ENCODE assay signal across 8 mouse cellular contexts in genomic region chr1:37272464-37272863, GRCm38 (mm10). TPM values are rescaled to one million over a fixed set of nuclear protein-coding genes. Genes with fewer than 3 reads are reported as not detected.
A peak's percentile ranks its signal among the peaks of the same experiment; 100 is the strongest.
DNase-seq lines count a peak whose midpoint lies in the region; ATAC-seq and TF ChIP-seq lines count a peak whose summit lies in the region.

No protein-coding gene starts in this region.

- TF ChIP-seq EP300 in MEL (IDR thresholded peaks at IDR 0.05; ENCODE audit: low read depth in 1 of 2, low read length in 2 of 2): no peak
- TF ChIP-seq EP300 in heart, postnatal 0 days (IDR thresholded peaks at IDR 0.05; ENCODE audit: low read depth): no peak

- H3K27ac ChIP-seq in MEL (ENCODE audit: control insufficient read depth, low read depth, low read length): no peak overlapping the region
- H3K27ac ChIP-seq in embryonic facial prominence, embryonic 10.5 days (replicated peaks): no peak overlapping the region
- no peak overlapping the region for H3K27ac ChIP-seq in heart, postnatal 0 days (ENCODE audit: low read depth)
- no peak overlapping the region for H3K27ac ChIP-seq in lung, embryonic 16.5 days (ENCODE audit: low read length)

- no peak; the same call in 1 of the 2 replicates for ATAC-seq in heart, postnatal 0 days (ENCODE audit: insufficient read depth, low read depth)
- peak; percentile 26; the same call in 1 of the 2 replicates for ATAC-seq in lung, embryonic 16.5 days (ENCODE audit: low read depth)
- no peak for ATAC-seq in erythroid progenitor cell, adult 5-6 weeks (replicated peaks; ENCODE audit: low FRiP score, poor library complexity, severe bottlenecking)

- DNase-seq in MEL (ENCODE audit: low read depth, low spot score): peak; percentile 75
- peak; percentile 42 for DNase-seq in adrenal gland, postnatal 25 days
- peak; percentile 63 for DNase-seq in embryonic facial prominence, embryonic 10.5 days (ENCODE audit: low spot score)
- DNase-seq in heart, postnatal 0 days (ENCODE audit: low spot score): peak; percentile 74
- peak; percentile 45 for DNase-seq in large intestine, adult 2 months (ENCODE audit: low read depth, low spot score)
- peak; percentile 68 for DNase-seq in right cerebral cortex, adult 18-20 months

- H3K4me3 ChIP-seq in MEL (ENCODE audit: control insufficient read depth in 1 of 2, insufficient read depth in 1 of 2, low read depth in 2 of 2, low read length in 2 of 2): no peak overlapping the region
- no peak overlapping the region for H3K4me3 ChIP-seq in embryonic facial prominence, embryonic 10.5 days
- H3K4me3 ChIP-seq in heart, postnatal 0 days (ENCODE audit: low read depth, low read length): no peak overlapping the region
- no peak overlapping the region for H3K4me3 ChIP-seq in lung, embryonic 16.5 days (ENCODE audit: low read length)

- no peaks in the 10 kb centered on the region for H3K36me3 ChIP-seq in MEL (ENCODE audit: control insufficient read depth in 1 of 2, insufficient read depth in 2 of 2, low read length in 2 of 2)
- no peaks in the 10 kb centered on the region for H3K36me3 ChIP-seq in embryonic facial prominence, embryonic 10.5 days (replicated peaks)
- no peaks in the 10 kb centered on the region for H3K36me3 ChIP-seq in heart, postnatal 0 days (replicated peaks; ENCODE audit: control insufficient read depth, insufficient read depth, low read length)
- no peaks in the 10 kb centered on the region for H3K36me3 ChIP-seq in lung, embryonic 16.5 days (ENCODE audit: control insufficient read depth, insufficient read depth, low read length)

- TF ChIP-seq CTCF in MEL (IDR thresholded peaks at IDR 0.05 in 2 of 3, conservative IDR thresholded peaks at IDR 0.05 in 1 of 3; ENCODE audit: control insufficient read depth in 1 of 3, insufficient read depth in 1 of 3, low read depth in 2 of 3, low read length in 3 of 3, poor library complexity in 1 of 3, severe bottlenecking in 1 of 3): peak; percentile 60 to 93 (median 91)
- TF ChIP-seq CTCF in heart, postnatal 0 days (IDR thresholded peaks at IDR 0.05; ENCODE audit: low read depth): peak; percentile 92

- WGBS in embryonic facial prominence, embryonic 10.5 days: 11% methylated on average over 7 of the region's 7 CpGs
- 5% methylated on average over 7 of the region's 7 CpGs for WGBS in heart, postnatal 0 days
- WGBS in large intestine, adult 2 months: 4% methylated on average over 7 of the region's 7 CpGs
- WGBS in lung, embryonic 16.5 days: 4% methylated on average over 7 of the region's 7 CpGs

- no peak overlapping the region for H3K9ac ChIP-seq in MEL (ENCODE audit: control insufficient read depth, low read depth, low read length, poor library complexity, severe bottlenecking)
- H3K9ac ChIP-seq in heart, postnatal 0 days (replicated peaks; ENCODE audit: low read depth, low read length): no peak overlapping the region
- no peak overlapping the region for H3K9ac ChIP-seq in lung, embryonic 16.5 days (ENCODE audit: low read length)

- H3K27me3 ChIP-seq in MEL (ENCODE audit: control insufficient read depth in 1 of 2, insufficient read depth in 2 of 2, low read length in 2 of 2): peaks cover 6 to 8% of the 10 kb centered on the region in 2 experiments
- no peaks in the 10 kb centered on the region for H3K27me3 ChIP-seq in embryonic facial prominence, embryonic 10.5 days (replicated peaks; ENCODE audit: low read depth, poor library complexity, severe bottlenecking)
- 0 out of 2 replicates have a peak, but pooled peaks cover 3% of the 10 kb centered on the region for H3K27me3 ChIP-seq in heart, postnatal 0 days (ENCODE audit: control insufficient read depth, insufficient read depth, low read length)
- no peaks in the 10 kb centered on the region for H3K27me3 ChIP-seq in lung, embryonic 16.5 days (ENCODE audit: control insufficient read depth, insufficient read depth, low read depth, low read length)

- H3K9me3 ChIP-seq in MEL (replicated peaks; ENCODE audit: insufficient read depth, low read length): no peaks in the 10 kb centered on the region
- H3K9me3 ChIP-seq in embryonic facial prominence, embryonic 10.5 days: no peaks in the 10 kb centered on the region
- H3K9me3 ChIP-seq in heart, postnatal 0 days (replicated peaks; ENCODE audit: control insufficient read depth, low read length): no peaks in the 10 kb centered on the region
- no peaks in the 10 kb centered on the region for H3K9me3 ChIP-seq in lung, embryonic 16.5 days (ENCODE audit: control insufficient read depth, low read length)

- no peaks in the 10 kb centered on the region for H3K79me2 ChIP-seq in MEL (ENCODE audit: control insufficient read depth, insufficient read depth, low read length, poor library complexity)

- TF ChIP-seq POLR2A in MEL (IDR thresholded peaks at IDR 0.05; ENCODE audit: control insufficient read depth in 1 of 2, insufficient read depth in 1 of 2, low read depth in 1 of 2, low read length in 2 of 2, poor library complexity in 1 of 2): no peak

- H3K4me1 ChIP-seq in MEL (ENCODE audit: control insufficient read depth in 1 of 2, insufficient read depth in 2 of 2, low read length in 2 of 2): 0 out of 4 replicates have a peak, but pooled peaks cover 0 to 4% of the 10 kb centered on the region in 2 experiments
- H3K4me1 ChIP-seq in embryonic facial prominence, embryonic 10.5 days: no peaks in the 10 kb centered on the region
- no peaks in the 10 kb centered on the region for H3K4me1 ChIP-seq in heart, postnatal 0 days (ENCODE audit: control insufficient read depth, insufficient read depth)
- no peaks in the 10 kb centered on the region for H3K4me1 ChIP-seq in lung, embryonic 16.5 days (replicated peaks; ENCODE audit: control insufficient read depth, insufficient read depth, low read length)

- TF ChIP-seq RAD21 in MEL (IDR thresholded peaks at IDR 0.05; ENCODE audit: low read depth, low read length): peak; percentile 91

- no peak overlapping the region for H3K4me2 ChIP-seq in heart, postnatal 0 days (ENCODE audit: low read depth, low read length)
- H3K4me2 ChIP-seq in lung, embryonic 16.5 days (ENCODE audit: low read depth, low read length): no peak overlapping the region

TF ChIP-seq in MEL, 35 proteins besides CTCF, POLR2A, EP300 and RAD21:
- TF ChIP-seq SMC3 (IDR thresholded peaks at IDR 0.05; ENCODE audit: low read depth, low read length): peak; percentile 94
- peak; percentile 88 for TF ChIP-seq ZC3H11A (IDR thresholded peaks at IDR 0.05; ENCODE audit: low read depth, low read length)
- no peak for TF ChIP-seq USF1 (IDR thresholded peaks at IDR 0.05; ENCODE audit: low read depth, low read length)
- TF ChIP-seq TCF12 (IDR thresholded peaks at IDR 0.05; ENCODE audit: low read depth, low read length): no peak
- TF ChIP-seq NRF1 (IDR thresholded peaks at IDR 0.05; ENCODE audit: insufficient read depth, low read depth, low read length, poor library complexity, severe bottlenecking): no peak

RNA-seq across cellular contexts. Expression of gene Inpp4a, which starts 27.2 kb away (rescaled TPM):
- total RNA-seq in MEL (2012; rRNA removed): 1.6 and 2.4 TPM in 2 replicates
- 1 to 10 TPM in 1 of 2 experiments, not detected in 1; 5.0 TPM for polyA plus RNA-seq in MEL (2012; ENCODE audit: insufficient read depth in 1 of 2, insufficient read length in 2 of 2, low read depth in 1 of 2, low replicate concordance in 2 of 2, missing spikeins in 1 of 2)
- 25.3 and 25.4 TPM in 2 replicates for total RNA-seq in adrenal gland, postnatal 25 days (2021)
- 12.7 and 13.1 TPM in 2 replicates for polyA plus RNA-seq in embryonic facial prominence, embryonic 10.5 days (2016; fragmentation: Nextera tagmentation; extraction: Ambion mirVana)
- total RNA-seq in heart, postnatal 0 days (2014; rRNA removed; ENCODE audit: low replicate concordance): 8.8 and 17.0 TPM in 2 replicates
- 9.5 and 9.9 TPM in 2 replicates for polyA plus RNA-seq in heart, postnatal 0 days (2015; fragmentation: Nextera tagmentation; extraction: Ambion mirVana)
- polyA plus RNA-seq in large intestine, adult 2 months (2012; rRNA removed): 11.0 and 24.2 TPM in 2 replicates
- polyA plus RNA-seq in lung, embryonic 16.5 days (2015; fragmentation: Nextera tagmentation; extraction: Ambion mirVana): 13.3 and 13.9 TPM in 2 replicates
- total RNA-seq in erythroid progenitor cell, adult 5-6 weeks (2015; ENCODE audit: low replicate concordance): 2.9 and 6.7 TPM in 2 replicates
- 2.2 and 3.0 TPM in 2 replicates for total RNA-seq in erythroid progenitor cell, adult 5-6 weeks (2017; ENCODE audit: low replicate concordance)

RNA-seq across cellular contexts. Expression of gene Cnga3, which starts 58.2 kb away (rescaled TPM):
- 0.04 TPM in 1 of 2 replicates, not detected in the other for total RNA-seq in MEL (2012; rRNA removed)
- not detected for polyA plus RNA-seq in MEL (2012; ENCODE audit: insufficient read depth in 1 of 2, insufficient read length in 2 of 2, low read depth in 1 of 2, low replicate concordance in 2 of 2, missing spikeins in 1 of 2)
- total RNA-seq in adrenal gland, postnatal 25 days (2021): 1.7 and 2.9 TPM in 2 replicates
- polyA plus RNA-seq in embryonic facial prominence, embryonic 10.5 days (2016; fragmentation: Nextera tagmentation; extraction: Ambion mirVana): not detected in 2 replicates
- not detected in 2 replicates for total RNA-seq in heart, postnatal 0 days (2014; rRNA removed; ENCODE audit: low replicate concordance)
- 0.05 TPM in 1 of 2 replicates, not detected in the other for polyA plus RNA-seq in heart, postnatal 0 days (2015; fragmentation: Nextera tagmentation; extraction: Ambion mirVana)
- polyA plus RNA-seq in large intestine, adult 2 months (2012; rRNA removed): 0.10 and 0.25 TPM in 2 replicates
- not detected in 2 replicates for polyA plus RNA-seq in lung, embryonic 16.5 days (2015; fragmentation: Nextera tagmentation; extraction: Ambion mirVana)
- not detected in 2 replicates for total RNA-seq in erythroid progenitor cell, adult 5-6 weeks (2015; ENCODE audit: low replicate concordance)
- not detected in 2 replicates for total RNA-seq in erythroid progenitor cell, adult 5-6 weeks (2017; ENCODE audit: low replicate concordance)
